Mouse (Mus musculus) MEL (cell line): ENCODE measurements around the gene Sec23b. TPM values are rescaled to one million over a fixed set of nuclear protein-coding genes. Genes with fewer than 3 reads are reported as not detected.

ENCODE experiments used
- DNase-seq: peaks from one replicate; pipeline ENCODE4 v3.0.0; 2011; ENCODE audit warnings: low read depth, low spot score
- H3K27ac ChIP-seq: 2 replicates; pipeline ENCODE4 v1.5.1; 2012; ENCODE audit warnings: low read depth, mild to moderate bottlenecking, control low read depth, low read length, moderate library complexity; ENCODE audit not compliant: control insufficient read depth
- H3K27me3 ChIP-seq, 2 experiments: fragments of 150-350 bp in 1 of 2; sonication (generic) in 1 of 2; 2 replicates each; pipeline ENCODE4 v1.6.1; 2012; ENCODE audit warnings: low read length in 2 of 2, mild to moderate bottlenecking in 2 of 2, improper control_type of control experiment in 1 of 2, moderate library complexity in 1 of 2; ENCODE audit not compliant: insufficient read depth in 2 of 2, control insufficient read depth in 1 of 2
- H3K36me3 ChIP-seq, 2 experiments: 2 replicates each; pipeline ENCODE4 v1.6.1; 2012 to 2014; ENCODE audit warnings: low read length in 2 of 2, improper control_type of control experiment in 1 of 2, inconsistent platforms in 1 of 2, mild to moderate bottlenecking in 1 of 2; ENCODE audit not compliant: insufficient read depth in 2 of 2, control insufficient read depth in 1 of 2
- H3K4me1 ChIP-seq, 2 experiments: fragments of 150-350 bp in 1 of 2; sonication (generic) in 1 of 2; 2 replicates each; pipeline ENCODE4 v1.6.1; 2012; ENCODE audit warnings: low read length in 2 of 2, improper control_type of control experiment in 1 of 2, mild to moderate bottlenecking in 1 of 2; ENCODE audit not compliant: insufficient read depth in 2 of 2, control insufficient read depth in 1 of 2
- H3K4me3 ChIP-seq, 2 experiments: fragments of 150-350 bp in 1 of 2; sonication (generic) in 1 of 2; 2 replicates each; pipeline ENCODE4 v1.5.1; 2012; ENCODE audit warnings: low read depth in 2 of 2, low read length in 2 of 2, mild to moderate bottlenecking in 2 of 2, moderate library complexity in 2 of 2, control low read depth in 1 of 2, improper control_type of control experiment in 1 of 2; ENCODE audit not compliant: control insufficient read depth in 1 of 2, insufficient read depth in 1 of 2
- H3K79me2 ChIP-seq: 2 replicates; pipeline ENCODE4 v1.6.1; 2012; ENCODE audit warnings: mild to moderate bottlenecking, low read length, moderate library complexity; ENCODE audit not compliant: control insufficient read depth, poor library complexity, insufficient read depth
- H3K9ac ChIP-seq: 2 replicates; pipeline ENCODE4 v1.6.1; 2012; ENCODE audit warnings: low read depth, mild to moderate bottlenecking, control low read depth, low read length, moderate library complexity; ENCODE audit not compliant: control insufficient read depth, poor library complexity, severe bottlenecking
- H3K9me3 ChIP-seq: fragments of 150-350 bp; sonication (generic); replicated peaks from 2 replicates; pipeline ENCODE4 v1.6.1; 2012; ENCODE audit warnings: mild to moderate bottlenecking, low read length, improper control_type of control experiment, moderate library complexity; ENCODE audit not compliant: insufficient read depth
- BHLHE40 ChIP-seq: IDR thresholded peaks from 2 replicates; pipeline ENCODE4 v1.6.1; 2012; ENCODE audit warnings: low read depth, mild to moderate bottlenecking, inconsistent platforms, low read length, improper control_type of control experiment, borderline replicate concordance
- CHD2 ChIP-seq: IDR thresholded peaks from 2 replicates; pipeline ENCODE4 v1.6.1; 2011; ENCODE audit warnings: low read length, improper control_type of control experiment
- CTCF ChIP-seq, 3 experiments: IDR thresholded peaks in 2 of 3; conservative IDR thresholded peaks in 1 of 3; 2 replicates each; pipeline ENCODE4 v1.5.1; 2011 to 2012; ENCODE audit warnings: low read length in 3 of 3, low read depth in 2 of 3, mild to moderate bottlenecking in 2 of 3, improper control_type of control experiment in 1 of 3, inconsistent platforms in 1 of 3, mixed read lengths in 1 of 3, moderate library complexity in 1 of 3; ENCODE audit not compliant: control insufficient read depth in 1 of 3, insufficient read depth in 1 of 3, poor library complexity in 1 of 3, severe bottlenecking in 1 of 3
- E2F4 ChIP-seq: IDR thresholded peaks from 2 replicates; pipeline ENCODE4 v1.6.1; 2011; ENCODE audit warnings: low read depth, low read length, improper control_type of control experiment, borderline replicate concordance
- ELF1 ChIP-seq: IDR thresholded peaks from 2 replicates; pipeline ENCODE4 v1.6.1; 2014; ENCODE audit warnings: low read depth, mild to moderate bottlenecking, inconsistent platforms, low read length, improper control_type of control experiment, moderate library complexity
- EP300 ChIP-seq, 2 experiments: IDR thresholded peaks; 2 replicates each; pipeline ENCODE4 v1.6.1; 2011; ENCODE audit warnings: improper control_type of control experiment in 2 of 2, low read length in 2 of 2, low read depth in 1 of 2, mild to moderate bottlenecking in 1 of 2
- ETS1 ChIP-seq: IDR thresholded peaks from 2 replicates; pipeline ENCODE4 v1.6.1; 2012; ENCODE audit warnings: low read depth, mild to moderate bottlenecking, inconsistent platforms, low read length, improper control_type of control experiment, moderate library complexity
- GABPA ChIP-seq: IDR thresholded peaks from 2 replicates; pipeline ENCODE4 v1.6.1; 2012; ENCODE audit warnings: low read depth, mild to moderate bottlenecking, inconsistent platforms, low read length, improper control_type of control experiment, moderate library complexity
- GATA1 ChIP-seq: IDR thresholded peaks from 2 replicates; pipeline ENCODE4 v1.6.1; 2011; ENCODE audit warnings: low read depth, low read length, improper control_type of control experiment
- JUND ChIP-seq: IDR thresholded peaks from 2 replicates; pipeline ENCODE4 v1.6.1; 2011; ENCODE audit warnings: low read depth, mild to moderate bottlenecking, improper control_type of control experiment, low read length
- KAT2A ChIP-seq: conservative IDR thresholded peaks from 2 replicates; pipeline ENCODE4 v1.6.1; 2012; ENCODE audit warnings: low read depth, low read length, improper control_type of control experiment, inconsistent platforms
- MAFK ChIP-seq: IDR thresholded peaks from 2 replicates; pipeline ENCODE4 v1.6.1; 2011; ENCODE audit warnings: low read depth, mild to moderate bottlenecking, low read length, improper control_type of control experiment, borderline replicate concordance
- MEF2A ChIP-seq: IDR thresholded peaks from 2 replicates; pipeline ENCODE4 v1.6.1; 2014; ENCODE audit warnings: low read depth, mild to moderate bottlenecking, inconsistent platforms, low read length, improper control_type of control experiment; ENCODE audit not compliant: poor library complexity, insufficient replicate concordance, severe bottlenecking; ENCODE audit errors: extremely low read depth
- MYB ChIP-seq: IDR thresholded peaks from 2 replicates; pipeline ENCODE4 v1.6.1; 2011; ENCODE audit warnings: mild to moderate bottlenecking, low read depth, low read length, improper control_type of control experiment
- MYC ChIP-seq: IDR thresholded peaks from 2 replicates; pipeline ENCODE4 v1.6.1; 2011; ENCODE audit warnings: low read depth, mild to moderate bottlenecking, low read length, improper control_type of control experiment, moderate library complexity
- POLR2A ChIP-seq, 2 experiments: IDR thresholded peaks; 2 replicates each; pipeline ENCODE4 v1.6.1; 2011 to 2012; ENCODE audit warnings: low read length in 2 of 2, mild to moderate bottlenecking in 2 of 2, control low read depth in 1 of 2, improper control_type of control experiment in 1 of 2, low read depth in 1 of 2, moderate library complexity in 1 of 2; ENCODE audit not compliant: control insufficient read depth in 1 of 2, insufficient read depth in 1 of 2, poor library complexity in 1 of 2
- POLR2AphosphoS5 ChIP-seq: IDR thresholded peaks from 2 replicates; pipeline ENCODE4 v1.6.1; 2012; ENCODE audit warnings: low read depth, borderline replicate concordance, mild to moderate bottlenecking, inconsistent platforms, low read length, moderate library complexity, mixed read lengths
- RAD21 ChIP-seq: IDR thresholded peaks from 2 replicates; pipeline ENCODE4 v1.6.1; 2011; ENCODE audit warnings: mild to moderate bottlenecking, low read depth, low read length, improper control_type of control experiment
- SMC3 ChIP-seq: IDR thresholded peaks from 2 replicates; pipeline ENCODE4 v1.6.1; 2011; ENCODE audit warnings: low read depth, low read length, improper control_type of control experiment
- TAL1 ChIP-seq: IDR thresholded peaks from 2 replicates; pipeline ENCODE4 v1.6.1; 2012; ENCODE audit warnings: mild to moderate bottlenecking, inconsistent platforms, low read length, moderate library complexity, mixed read lengths
- TCF12 ChIP-seq: IDR thresholded peaks from 2 replicates; pipeline ENCODE4 v1.6.1; 2014; ENCODE audit warnings: low read depth, mild to moderate bottlenecking, inconsistent platforms, low read length, improper control_type of control experiment, moderate library complexity
- UBTF ChIP-seq: IDR thresholded peaks from 2 replicates; pipeline ENCODE4 v1.6.1; 2012; ENCODE audit warnings: low read depth, mild to moderate bottlenecking, inconsistent platforms, low read length, improper control_type of control experiment, moderate library complexity, borderline replicate concordance; ENCODE audit not compliant: insufficient read depth
- USF1 ChIP-seq: IDR thresholded peaks from 2 replicates; pipeline ENCODE4 v1.6.1; 2014; ENCODE audit warnings: low read depth, mild to moderate bottlenecking, inconsistent platforms, low read length, improper control_type of control experiment, moderate library complexity
- ZMIZ1 ChIP-seq: IDR thresholded peaks from 2 replicates; pipeline ENCODE4 v1.6.1; 2012; ENCODE audit warnings: low read depth, mild to moderate bottlenecking, inconsistent platforms, low read length, improper control_type of control experiment, moderate library complexity
- polyA plus RNA-seq, 2 experiments: library from polyadenylated mRNA; stranded (reverse) in 1 of 2; unstranded in 1 of 2; fragments of >175 nt in 1 of 2; fragments of >200 nt in 1 of 2; gene quantifications; 2 replicates each; pipeline versions ENCODE4 v1.2.1 to v1.2.4; 2012; ENCODE audit warnings: low replicate concordance in 2 of 2, low read depth in 1 of 2; ENCODE audit not compliant: insufficient read length in 2 of 2, insufficient read depth in 1 of 2, missing spikeins in 1 of 2
- total RNA-seq: library from RNA; depleted of rRNA; stranded (reverse); fragments of 300-350 nt; gene quantifications from 2 replicates; pipeline ENCODE4 v1.2.3, GENCODE M21; 2012

Sec23b gene
- total and polyA plus RNA-seq, 3 experiments, result 78.7 to 89.8 TPM; not detected in 1

DNA sequence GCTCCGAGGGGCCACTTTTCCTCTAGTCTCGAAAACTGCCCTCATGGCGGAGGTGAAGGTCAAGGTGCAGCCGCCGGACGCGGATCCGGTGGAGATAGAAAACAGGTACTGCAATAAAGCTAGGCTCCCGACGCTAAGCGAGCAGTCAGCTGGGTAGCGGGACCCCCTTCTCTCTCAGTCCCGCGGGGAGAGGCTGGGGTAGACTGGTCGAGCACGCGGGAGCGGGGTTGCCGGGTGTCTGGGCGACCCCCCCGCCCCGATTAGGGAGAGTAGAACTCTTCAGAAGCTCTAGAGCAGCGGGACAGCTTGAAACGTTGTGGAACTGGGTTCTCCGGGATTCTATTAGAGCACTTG, 28.2 kb upstream of the Sec23b start:
- TF ChIP-seq JUND, result no peak
- TF ChIP-seq TAL1, result no peak
- no peak for TF ChIP-seq SMC3
- no peak for TF ChIP-seq EP300 (IDR thresholded peaks at IDR 0.05; ENCODE audit: low read depth in 1 of 2, low read length in 2 of 2)
- no peak for TF ChIP-seq MYC
- TF ChIP-seq ELF1, result no peak
- no peak for TF ChIP-seq POLR2A (IDR thresholded peaks at IDR 0.05; ENCODE audit: control insufficient read depth in 1 of 2, insufficient read depth in 1 of 2, low read depth in 1 of 2, low read length in 2 of 2, poor library complexity in 1 of 2)
- no peak for TF ChIP-seq MEF2A
- TF ChIP-seq TCF12, result no peak
- no peak for TF ChIP-seq ZMIZ1
- no peak for TF ChIP-seq MAFK
- no peak for TF ChIP-seq RAD21
- TF ChIP-seq GABPA, result no peak
- no peak for TF ChIP-seq MYB
- TF ChIP-seq POLR2AphosphoS5, result no peak
- no peak for TF ChIP-seq CHD2
- no peak for TF ChIP-seq GATA1
- no peak for TF ChIP-seq UBTF
- H3K27me3 ChIP-seq, result peaks cover 0 to 3% of the 10 kb centered on the region in 2 experiments; a peak in 2 of 4 replicates
- no peak for DNase-seq
- H3K36me3 ChIP-seq, result peaks cover 14 to 21% of the 10 kb centered on the region in 2 experiments
- peaks cover 9 to 11% of the 10 kb centered on the region in 2 experiments for H3K4me1 ChIP-seq
- peak overlapping the region; percentile 82 for H3K9ac ChIP-seq
- H3K4me3 ChIP-seq, result peak overlapping the region; percentile 85 to 86
- no peaks in the 10 kb centered on the region for H3K9me3 ChIP-seq
- peak overlapping the region; percentile 30; the same call in 1 of the 2 replicates for H3K27ac ChIP-seq
- H3K79me2 ChIP-seq, result peaks cover 14% of the 10 kb centered on the region

DNA sequence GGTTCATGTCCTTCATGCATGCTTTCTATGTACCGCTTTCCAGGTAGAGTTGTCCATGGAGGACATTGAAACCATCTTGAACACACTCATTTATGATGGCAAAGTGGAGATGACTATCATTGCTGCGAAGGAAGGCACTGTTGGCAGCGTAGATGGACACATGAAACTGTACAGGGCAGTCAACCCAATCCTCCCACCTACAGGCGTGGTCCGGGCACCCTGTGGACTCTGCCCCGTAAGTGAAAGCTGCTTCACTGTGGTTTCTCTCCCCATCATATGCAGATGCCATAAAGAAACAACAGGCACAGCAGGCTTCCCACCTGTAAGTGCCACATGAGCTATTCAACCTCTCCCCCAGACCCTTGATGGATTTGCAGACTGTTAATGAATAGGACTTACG, 18.9 kb upstream of the Sec23b start:
- Histone ChIP-seq H3K36me3 (peaks cover 0 to 37% of the 10 kb centered on the region in 2 experiments; a peak in 2 of 4 replicates), H3K27me3 (no peaks in the 10 kb centered on the region), H3K4me1 (no peaks in the 10 kb centered on the region), H3K9me3 (no peaks in the 10 kb centered on the region), H3K9ac (no peak overlapping the region)
- no peak for DNase-seq
- no peak for TF ChIP-seq MYB
- no peak for TF ChIP-seq MAFK
- TF ChIP-seq POLR2A (IDR thresholded peaks at IDR 0.05; ENCODE audit: control insufficient read depth in 1 of 2, insufficient read depth in 1 of 2, low read depth in 1 of 2, low read length in 2 of 2, poor library complexity in 1 of 2), result no peak
- TF ChIP-seq ETS1, result no peak
- no peak for TF ChIP-seq BHLHE40
- no peak for TF ChIP-seq CTCF (IDR thresholded peaks at IDR 0.05 in 2 of 3, conservative IDR thresholded peaks at IDR 0.05 in 1 of 3; ENCODE audit: control insufficient read depth in 1 of 3, insufficient read depth in 1 of 3, low read depth in 2 of 3, low read length in 3 of 3, poor library complexity in 1 of 3, severe bottlenecking in 1 of 3)
- TF ChIP-seq USF1, result no peak
- TF ChIP-seq KAT2A, result no peak
- TF ChIP-seq POLR2AphosphoS5, result no peak
- no peak for TF ChIP-seq MYC
- TF ChIP-seq SMC3, result no peak
- no peak for TF ChIP-seq CHD2
- no peak for TF ChIP-seq RAD21
- TF ChIP-seq ZMIZ1, result no peak
- TF ChIP-seq E2F4, result no peak
- TF ChIP-seq, all 39 proteins: peak for 0
- no peak overlapping the region for H3K4me3 ChIP-seq
- no peaks in the 10 kb centered on the region for H3K79me2 ChIP-seq
- no peak overlapping the region for H3K27ac ChIP-seq
